Mouse (Mus musculus) right cerebral cortex, postnatal 14 days (tissue): ENCODE measurements around the gene Enpp3.

ENCODE experiments used
- DNase-seq: peaks from one replicate; pipeline ENCODE4 v3.0.0; 2022

Gene Enpp3

DNA sequence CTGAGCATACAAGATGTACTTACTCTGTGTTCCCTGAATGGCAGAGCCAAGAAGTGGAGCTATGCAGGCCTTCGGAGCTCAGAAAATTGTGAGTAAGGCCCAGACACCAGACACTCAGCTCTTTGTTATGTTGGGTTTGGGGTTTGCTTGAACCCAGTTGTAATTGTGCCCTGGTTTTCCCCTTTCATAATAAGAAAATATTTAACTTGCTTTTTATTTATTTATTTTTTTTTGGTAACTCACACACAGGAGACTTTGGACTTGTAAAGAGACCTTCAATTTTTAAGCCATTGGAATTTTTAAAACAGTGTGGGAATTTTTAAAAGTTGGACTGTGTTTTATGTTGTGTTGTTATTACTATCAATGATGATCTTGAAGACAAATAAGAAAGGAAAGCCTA, at the start of gene Enpp3:
Gene Enpp3 (minus strand): TSS at position 148 of the 400 bp plus-strand sequence.
- no peak for DNase-seq

DNA sequence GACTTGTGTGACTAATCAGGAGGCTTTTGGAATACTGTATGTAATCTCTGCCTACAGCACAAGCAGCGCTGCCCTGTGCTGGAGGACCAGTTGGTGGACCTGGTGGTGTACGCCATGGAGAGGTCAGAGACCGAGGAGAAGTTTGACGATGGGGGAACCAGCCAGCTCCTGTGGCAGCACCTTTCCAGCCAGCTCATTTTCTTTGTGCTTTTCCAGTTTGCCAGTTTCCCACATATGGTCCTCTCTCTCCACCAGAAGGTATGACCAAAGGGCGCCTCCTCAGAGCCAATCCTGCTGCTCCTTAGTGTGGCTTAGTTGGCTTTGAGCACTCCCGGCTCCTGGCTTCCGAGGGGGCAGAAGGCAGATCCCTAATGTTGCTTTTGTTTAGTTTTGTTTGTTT, 45.7 kb upstream of the Enpp3 start:
- DNase-seq, result no peak

DNA sequence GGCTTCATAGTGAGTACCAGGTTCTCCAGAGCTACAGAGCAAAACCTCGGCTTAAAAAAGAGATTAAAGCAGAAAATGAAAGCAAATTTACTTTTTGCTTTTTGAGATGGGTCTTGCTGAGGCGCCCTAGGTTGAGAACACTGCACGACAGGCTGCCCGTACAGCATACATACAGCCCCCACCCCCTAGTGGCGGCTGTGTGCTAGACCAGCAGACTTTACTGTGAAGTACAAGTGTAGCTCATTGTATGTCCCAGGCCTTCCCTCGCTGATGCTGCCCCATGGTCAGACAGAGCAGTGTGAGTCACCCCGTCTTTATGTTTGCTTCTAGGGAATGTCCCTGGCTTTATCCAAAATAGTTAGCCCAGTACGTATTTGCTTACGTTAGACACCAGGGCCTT, 43.4 kb upstream of the Enpp3 start:
- peak; percentile 25 for DNase-seq

DNA sequence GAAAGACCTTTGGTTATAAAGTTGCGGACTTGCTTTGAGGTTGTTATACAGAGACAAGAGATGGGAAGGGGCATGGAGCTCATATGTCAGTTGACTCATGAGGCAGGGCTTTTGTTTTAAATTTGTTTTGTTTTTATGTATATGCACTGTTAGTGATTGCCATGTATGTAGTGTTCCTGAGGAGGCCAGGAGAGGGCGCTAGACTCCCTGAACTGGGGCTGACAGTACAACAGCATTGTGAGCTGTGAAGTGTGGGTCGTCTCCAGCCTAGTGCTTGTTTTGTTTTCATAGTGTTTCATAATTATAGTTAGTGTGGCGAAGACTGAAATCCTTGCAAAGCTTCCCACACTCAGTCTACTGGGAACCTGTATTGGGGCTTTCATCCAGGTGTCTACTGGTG, 31.0 kb upstream of the Enpp3 start:
- no peak for DNase-seq

DNA sequence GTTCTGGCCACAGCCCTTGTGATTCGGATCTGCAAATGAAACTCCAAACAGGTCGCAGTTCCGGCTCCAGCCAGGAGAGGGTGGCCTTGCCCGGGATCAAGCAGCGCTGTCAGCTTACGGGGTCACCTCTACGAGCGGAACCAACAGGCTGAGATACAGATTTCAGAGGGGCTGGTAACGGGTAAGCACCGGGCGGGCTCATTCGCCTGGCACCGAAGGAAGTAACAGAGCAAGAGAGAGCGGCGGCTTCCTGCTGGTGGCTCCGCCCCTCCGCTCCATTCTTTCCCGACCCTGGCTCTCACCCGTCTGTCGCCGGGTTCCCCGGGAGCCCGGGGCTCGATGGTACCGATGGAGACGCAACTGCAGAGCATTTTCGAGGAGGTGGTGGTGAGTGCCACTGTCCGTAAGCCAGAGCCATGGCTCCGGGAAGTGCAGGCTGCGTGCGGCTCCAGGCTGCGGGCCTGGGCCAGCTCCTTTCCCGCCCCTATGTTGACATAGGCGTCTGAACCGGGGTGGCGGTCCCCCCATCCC, 27.2 kb upstream of the Enpp3 start, which contains the start of gene Med23:
Gene Med23 (plus strand): TSS at position 227 of the 531 bp plus-strand sequence.
- peak; percentile 95 for DNase-seq

DNA sequence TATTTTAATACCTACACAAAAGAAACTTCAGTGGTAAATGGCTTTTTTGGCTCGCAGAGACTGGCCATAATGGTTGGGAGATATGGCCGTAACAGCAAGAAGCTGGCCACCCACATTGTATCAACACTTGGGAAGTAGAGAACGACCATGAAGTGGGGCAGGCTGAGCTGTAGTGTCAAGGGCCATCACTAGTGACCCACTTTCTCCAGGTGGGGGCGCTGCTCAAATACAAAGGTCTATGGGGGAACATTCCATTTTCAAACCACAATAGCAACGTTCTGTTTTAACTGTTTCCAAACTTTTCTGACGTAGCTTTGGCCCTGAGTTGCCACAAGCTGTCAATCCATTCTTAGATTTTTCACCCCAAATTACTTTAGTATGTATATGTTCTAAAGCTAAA, 21.8 kb upstream of the Enpp3 start:
- DNase-seq, result no peak

DNA sequence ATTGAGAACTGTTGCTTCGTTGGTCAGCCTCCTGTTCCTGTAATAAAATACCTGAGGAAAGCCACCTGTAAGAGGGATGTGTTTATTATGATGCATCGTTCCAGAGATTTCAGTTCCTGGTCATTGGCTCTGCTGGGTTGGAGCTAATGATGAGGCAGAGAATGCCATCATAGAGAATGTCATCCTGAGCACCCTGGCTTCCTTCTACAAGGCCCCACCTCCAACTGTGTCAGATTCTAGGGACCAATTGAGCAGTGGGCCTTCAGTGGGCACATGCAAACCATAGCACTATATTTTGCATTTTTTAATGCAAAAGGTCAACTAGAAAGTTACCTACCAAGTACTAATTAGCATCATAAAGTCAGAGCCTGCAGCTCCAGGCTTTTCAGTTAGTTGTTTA, 20.5 kb upstream of the Enpp3 start:
- DNase-seq, result no peak

DNA sequence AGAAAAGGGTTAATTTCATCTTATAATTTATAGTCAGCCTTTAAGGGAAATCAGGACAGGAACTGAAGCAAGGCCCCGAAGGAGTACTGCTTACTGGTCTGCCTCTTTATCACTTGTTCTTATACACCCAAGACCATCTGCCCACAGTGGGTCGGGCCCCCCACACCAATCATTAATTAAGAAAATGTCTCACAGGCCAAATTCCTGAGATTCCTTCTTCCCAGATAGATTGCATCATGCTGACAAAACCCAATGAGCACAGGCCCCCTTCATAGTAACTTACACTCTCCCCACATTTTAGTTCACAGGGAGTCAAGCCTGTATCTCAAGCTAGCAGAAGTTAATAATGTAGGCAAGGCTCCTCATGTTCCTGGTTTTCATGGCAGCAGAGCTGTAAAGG, 625 bp downstream of the Enpp3 start:
- DNase-seq, result no peak

DNA sequence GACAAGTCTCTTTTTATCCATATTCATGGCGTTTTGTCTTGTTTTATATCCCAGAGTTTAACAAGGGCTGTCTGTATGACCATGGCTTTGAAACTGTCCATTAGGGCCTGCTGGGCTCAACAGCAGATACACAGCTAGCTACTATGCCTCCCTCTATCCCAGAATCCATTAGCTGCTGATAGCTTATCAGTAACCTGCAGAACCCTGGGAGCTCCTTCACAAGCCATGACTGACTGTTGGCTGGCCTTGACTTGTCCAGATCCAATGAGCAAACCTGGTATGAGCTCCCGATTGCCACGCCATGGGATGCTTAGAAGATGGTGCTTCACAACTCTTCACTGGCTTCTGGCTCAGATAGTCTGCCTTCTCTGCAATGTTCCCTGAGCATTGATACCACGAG, 1.8 kb downstream of the Enpp3 start:
- DNase-seq, result no peak

DNA sequence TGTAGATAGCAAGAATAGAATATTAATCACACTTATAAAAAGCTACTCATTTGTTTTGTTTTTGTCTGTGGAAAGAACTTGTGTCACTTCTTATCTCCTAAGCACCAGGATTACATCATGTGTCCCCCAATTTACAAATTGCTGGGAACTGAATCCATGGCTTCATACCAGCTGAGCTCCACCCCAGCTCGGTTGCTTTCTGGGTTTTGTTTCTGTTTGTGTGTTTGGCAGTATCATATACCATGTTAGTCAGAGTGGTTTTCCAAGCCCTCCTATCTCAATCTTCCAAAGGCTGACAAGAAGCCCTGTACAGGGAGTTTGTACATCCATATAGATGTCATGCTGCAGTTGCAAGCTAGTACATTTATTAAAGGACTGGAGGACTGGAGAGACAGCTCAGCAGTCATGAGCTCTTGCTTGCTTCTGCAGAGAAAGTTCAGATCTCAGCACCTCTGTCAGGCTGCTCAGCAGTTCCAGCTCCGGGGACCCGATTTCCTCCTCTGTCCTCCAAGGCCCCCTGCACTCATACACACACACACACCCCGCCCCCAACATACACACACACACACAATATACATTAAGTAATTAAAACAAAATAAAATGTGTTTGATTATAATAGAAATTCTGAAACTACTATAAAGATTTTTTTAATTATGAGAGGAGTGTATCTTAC, 6.1 kb downstream of the Enpp3 start:
- no peak for DNase-seq

DNA sequence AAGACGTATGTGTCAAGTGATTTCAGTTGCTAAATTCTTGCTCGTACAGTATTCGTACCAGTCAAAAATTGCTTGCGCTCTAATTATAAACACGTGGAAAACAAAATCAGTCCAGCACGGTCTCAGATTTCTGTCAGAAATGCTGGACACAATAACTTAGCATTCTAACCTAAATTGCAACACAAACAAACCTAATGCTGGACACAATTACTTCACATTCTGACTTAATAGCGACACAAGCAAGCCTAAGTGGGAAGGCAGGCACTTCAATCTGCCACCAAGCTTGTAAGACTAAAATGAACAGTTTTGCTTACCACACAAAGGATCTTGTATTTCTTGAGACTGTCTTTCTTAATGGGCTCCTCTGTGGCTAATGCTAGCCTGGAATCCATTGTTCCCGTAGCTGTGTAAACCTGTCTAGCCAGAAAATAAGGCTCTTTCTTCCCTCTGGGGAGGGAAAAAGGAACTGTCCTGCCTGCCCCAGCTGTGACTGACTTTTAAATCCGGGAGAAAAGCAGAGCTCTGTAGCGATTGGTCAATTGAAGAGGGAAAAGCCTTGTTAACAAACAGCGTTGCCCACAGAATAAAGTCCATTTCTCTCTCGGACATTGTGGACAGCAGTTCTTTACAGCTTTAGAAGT, 6.8 kb downstream of the Enpp3 start:
- DNase-seq, result no peak

DNA sequence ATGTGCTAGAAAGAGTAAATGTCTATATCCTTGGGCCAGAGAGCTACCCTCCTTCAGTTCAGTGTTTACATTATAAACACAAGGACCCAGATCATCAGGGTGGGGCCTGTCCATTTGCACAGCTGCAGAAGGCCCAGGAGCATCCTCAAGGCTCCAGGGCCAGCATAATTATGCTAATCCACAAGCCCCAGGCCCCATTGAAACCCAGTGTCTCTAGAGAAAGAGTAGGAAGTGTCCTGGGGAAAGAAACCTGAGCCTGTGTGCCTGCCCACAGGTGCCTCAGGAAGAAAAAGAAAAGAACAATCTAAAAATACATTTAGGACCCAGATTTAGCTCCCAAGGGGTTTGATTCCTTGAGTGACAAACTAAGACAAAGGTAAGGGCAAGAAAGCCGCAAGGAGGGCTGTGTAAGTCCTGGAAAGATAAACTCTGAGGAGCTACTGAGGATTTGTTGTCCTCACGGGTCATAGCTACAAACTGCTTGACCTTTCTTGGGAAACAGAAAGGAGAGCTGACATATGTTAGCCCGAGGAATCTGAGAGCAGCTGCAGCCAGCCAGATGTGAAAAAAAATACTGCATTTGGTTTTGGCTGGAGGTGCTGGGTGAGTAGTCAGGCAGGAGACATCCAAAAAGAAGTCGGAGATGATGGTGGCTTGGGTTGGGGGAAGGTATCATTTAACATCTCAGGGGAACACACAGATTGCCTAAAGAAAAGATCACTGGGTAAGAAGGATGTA, 7.8 kb downstream of the Enpp3 start:
- DNase-seq, result no peak

DNA sequence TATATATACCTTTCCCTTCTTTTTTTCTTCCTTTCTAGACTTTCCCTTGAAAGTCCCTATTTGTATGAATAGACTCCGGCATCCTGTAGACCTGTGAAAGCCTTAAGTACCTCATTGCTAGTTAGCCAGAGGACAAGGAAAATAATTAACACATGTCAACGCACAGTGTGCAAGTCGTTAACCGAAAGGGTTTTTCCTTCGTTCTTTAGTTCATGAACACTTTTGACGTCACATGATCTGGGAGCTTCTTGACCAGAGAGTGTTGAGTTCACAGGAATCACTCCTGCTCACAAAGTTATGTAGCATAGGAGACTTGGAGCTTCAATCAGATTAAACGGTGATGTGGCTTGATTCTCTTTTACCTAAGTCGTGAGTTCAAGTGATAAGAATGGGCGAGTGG, 10.3 kb downstream of the Enpp3 start:
- no peak for DNase-seq

DNA sequence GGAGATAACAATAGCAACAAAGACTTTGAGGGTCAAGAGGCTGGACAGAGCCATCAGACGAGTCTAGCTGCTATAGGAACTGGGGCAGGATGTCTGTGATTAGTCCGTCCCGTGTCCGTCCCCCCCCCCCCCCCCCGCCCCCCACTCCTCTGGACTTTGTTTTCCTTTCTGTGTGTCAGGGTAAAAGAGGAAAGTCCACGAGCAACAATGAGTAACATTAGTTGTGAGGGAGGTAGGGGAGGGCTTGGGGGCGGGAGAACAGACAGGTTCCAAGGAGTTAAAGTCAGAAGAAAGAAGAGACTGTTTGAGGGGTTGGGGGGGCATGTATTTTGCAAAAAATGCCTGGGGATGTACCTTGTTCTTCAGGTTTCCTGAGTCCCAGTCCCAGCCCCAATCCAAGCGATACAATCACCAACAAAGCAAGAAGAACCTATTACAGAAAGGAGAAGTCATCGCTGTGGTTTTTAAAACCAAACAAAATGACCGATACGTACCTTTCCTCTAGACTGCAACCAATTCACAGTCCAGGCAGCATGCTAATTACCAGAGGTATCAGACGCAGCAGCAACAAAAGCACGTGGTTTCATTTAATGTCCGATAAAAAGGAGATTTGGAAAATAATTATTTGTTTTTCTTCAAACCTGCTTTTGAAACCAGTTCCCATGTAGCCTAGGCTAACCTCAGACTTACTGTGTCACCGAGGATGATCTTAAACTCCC, 11.1 kb downstream of the Enpp3 start:
- DNase-seq, result no peak

DNA sequence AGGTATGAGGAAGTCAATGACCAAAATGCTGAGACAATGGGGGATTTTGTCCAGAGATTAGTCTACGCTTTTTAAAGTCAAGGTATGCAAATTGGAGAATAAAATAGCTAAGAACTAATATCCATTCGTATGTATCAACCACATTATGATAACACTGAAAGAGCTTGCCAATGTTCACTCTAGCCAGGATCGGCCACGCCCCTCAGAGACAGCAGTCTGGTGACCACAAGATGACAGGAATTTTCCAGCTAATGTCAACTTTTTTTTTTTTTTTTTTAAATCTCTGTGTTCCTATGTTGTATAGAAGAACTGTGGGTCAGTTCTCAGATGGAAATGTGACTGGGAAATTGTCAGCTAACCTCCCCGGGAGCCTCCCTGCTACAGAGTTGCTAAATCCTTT, 12.2 kb downstream of the Enpp3 start:
- DNase-seq, result no peak

DNA sequence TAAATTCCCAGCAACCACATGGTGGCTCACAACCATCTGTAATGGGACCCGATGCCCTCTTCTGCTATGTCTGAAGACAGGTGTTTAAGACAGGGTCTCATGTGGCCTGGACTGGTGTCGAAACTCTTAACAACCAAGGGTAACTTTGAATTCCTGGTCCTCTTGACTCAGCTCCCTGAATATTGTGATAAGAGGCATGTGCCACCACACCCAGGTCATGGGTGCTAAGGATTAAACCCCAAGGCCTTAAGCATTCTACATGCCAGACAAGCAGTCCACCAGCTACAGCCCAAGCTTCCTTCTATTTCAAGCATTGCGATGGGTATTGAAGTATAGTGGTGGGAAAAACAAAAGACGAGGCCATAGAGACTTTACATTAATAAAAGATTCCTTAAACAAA, 14.5 kb downstream of the Enpp3 start:
- no peak for DNase-seq

DNA sequence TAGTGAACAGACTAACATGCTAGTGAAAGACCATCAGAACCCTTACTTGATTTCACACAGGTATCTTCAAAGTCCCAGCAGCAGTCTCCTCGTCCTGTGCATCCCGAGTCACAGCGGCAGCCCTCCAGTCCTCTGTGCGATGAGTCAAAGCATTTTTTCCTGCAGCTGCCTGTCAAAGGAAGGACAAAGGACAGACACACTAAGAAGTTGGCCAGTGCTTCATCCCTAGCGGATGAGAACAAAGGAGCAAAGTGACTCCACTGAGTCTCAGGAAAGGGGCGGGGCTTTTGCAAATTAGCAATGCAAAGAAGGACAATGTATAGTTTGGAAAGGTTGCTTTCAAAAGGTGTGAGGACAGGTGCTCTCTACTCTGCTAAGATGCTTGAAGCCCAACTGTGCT, 16.5 kb downstream of the Enpp3 start:
- no peak for DNase-seq

DNA sequence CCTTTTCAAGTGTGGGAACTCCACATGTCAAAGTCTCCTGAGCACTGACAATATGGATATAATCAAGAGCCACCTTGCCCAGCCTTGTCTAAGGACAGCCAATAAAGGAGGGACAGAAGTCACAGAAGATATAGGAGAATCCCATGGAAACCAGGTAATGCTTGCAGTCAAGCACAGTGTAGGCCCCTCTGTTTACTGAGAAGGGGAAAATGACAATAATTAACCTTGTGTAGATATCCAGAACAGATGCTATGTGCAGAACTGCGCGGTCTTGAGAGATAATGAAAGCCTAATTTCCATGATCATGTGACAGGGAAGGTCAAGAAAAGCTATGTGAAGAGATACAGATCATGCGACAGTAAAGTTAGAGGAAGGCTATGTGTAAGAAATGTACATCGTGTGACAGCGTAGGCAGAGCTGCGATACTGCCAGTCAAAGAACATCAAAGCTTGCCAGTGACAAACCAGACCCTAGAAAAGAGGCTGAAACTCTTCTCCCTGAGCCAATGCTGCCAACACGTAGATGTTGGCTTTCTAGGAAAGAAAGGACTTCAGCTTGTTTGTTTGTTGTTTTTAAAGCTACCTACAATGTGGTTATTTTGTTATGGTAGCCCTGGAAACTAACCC, 17.1 kb downstream of the Enpp3 start:
- no peak for DNase-seq

DNA sequence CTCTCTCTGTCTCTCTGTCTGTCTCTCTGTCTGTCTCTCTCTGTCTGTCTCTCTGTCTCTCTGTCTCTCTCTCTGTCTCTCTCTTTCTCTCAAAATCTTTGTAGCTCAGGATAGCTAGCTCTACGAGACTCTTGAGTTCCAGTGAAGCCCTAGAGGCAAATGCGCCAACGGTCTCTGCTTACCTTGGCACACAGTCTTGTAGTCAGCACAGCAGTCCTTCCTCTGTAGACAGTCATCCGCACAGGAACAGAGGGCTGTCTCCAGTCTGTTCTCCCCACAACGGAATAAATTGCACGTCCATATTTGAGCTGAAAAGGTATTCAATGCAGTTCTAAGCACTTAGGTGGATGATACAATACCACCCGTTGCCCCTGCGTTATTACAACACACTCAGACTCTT, 18.0 kb downstream of the Enpp3 start:
- no peak for DNase-seq

DNA sequence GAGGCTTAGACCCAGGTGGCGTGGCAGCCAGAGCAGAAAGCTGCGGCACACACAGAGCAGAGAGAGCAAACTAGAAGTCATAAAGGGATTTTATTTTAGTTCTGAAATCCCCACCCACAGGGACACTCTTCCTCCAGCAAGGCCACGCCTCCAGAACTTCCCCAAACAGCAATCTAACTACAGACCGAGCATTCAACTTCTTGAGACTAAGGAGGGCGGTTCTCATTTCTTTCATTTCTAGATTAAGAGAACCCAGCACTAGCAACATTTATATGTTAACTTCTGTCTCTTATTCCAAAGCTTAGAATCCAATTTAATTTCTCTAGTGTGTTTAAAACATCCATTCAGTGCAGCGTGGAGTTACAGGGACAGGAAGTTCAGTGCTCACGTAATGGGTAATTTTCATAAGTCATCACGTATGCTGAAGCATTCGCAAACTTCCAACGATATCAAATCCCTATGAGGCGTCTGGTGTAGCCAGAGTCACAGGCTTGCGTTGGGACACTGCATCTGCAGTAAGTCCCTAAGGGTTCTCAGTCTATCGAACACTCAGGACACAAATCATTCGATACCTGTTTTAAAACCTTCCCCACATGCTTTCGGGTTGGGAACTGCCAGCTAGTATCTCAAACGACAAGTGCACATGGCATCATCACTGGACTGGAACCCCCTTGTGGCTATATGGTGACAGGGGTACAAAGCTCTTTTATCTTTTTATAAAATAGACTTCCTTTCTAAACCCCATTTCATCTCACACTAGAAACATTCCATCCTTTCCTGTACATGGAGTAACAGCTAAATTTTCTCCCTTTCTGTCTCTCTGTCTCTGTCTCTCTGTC, 18.7 kb downstream of the Enpp3 start:
- no peak for DNase-seq

DNA sequence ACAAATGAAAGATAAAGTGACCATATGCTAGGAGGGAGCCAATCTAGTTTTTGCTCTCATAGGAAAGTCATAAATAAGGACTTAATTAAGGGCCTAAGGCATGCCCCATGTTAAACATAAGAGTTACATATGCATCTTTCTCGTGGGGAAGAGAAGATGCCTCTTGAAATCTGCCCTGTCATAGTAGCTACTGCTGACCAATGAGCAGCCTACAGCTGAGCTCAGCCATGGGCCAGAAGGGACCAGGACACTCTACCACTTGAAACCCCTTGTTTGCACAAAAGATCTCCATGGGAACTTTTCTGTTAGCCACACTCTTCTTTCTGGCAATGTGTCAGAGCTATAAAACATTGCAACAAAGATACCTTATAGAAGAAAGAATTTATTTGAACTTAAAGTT, 19.4 kb downstream of the Enpp3 start:
- no peak for DNase-seq

DNA sequence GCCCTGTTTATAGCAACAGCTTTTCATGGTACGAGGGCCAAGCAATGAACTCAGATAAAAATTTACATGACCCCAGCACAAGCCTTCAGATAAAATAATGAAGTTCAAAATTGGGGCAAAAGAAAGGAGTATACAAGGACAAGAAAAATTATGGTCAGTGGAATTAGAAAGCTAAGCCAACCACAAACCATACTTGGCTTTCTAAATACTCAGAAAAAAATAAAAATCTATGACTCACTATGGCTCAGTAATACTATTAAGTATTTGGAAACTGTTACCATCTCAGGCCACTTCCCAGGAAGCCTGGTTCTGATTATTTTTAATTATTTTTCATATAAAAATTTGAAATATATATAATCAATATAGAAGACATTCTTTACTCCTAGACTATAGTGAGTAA, 19.8 kb downstream of the Enpp3 start:
- no peak for DNase-seq
